Mouse (Mus musculus): Measurements from ENCODE around the gene Kcnmb3. TPM values are rescaled to one million over a fixed set of nuclear protein-coding genes. Genes with fewer than 3 reads are reported as not detected.
A peak's percentile ranks its signal among the peaks of the same experiment; 100 is the strongest.

The Kcnmb3 gene
- polyA plus RNA-seq, 2 experiments: not detected

DNA sequence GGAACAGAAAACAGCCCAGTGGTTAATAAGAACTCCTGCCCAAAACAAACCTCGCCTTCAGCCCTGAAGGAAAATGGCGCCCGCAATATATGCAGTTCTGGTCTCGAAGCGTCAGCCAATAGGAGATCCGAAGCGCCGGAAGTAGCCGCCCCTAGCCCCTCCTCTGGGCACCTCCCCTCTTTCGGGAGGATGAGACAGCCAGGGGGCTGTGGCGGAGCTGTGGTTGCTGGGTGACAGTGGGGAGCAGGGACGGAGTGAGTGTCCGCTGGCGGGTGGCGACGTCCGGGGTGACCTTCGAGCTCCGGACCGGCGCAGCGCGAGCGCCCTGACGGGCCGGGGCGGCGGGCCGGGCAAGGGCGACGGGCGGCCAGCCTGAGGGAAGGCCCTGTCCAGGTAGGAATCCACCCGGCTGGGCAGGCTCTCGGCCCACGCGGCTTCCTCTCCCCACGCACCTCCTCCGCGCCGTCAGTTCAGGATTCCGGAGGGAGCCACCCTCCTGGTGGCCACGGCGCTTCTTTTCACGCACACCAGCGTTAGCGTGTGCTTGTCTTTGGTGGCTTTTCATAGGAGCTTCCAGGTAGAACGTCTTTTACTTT, 37.4 kb upstream of the Kcnmb3 start, which contains the start of gene Mfn1:
TSS of gene Mfn1 (plus strand) at position 163 of the 596 bp plus-strand sequence.
- peak; percentile 99 for ATAC-seq (ENCODE audit: insufficient read depth)
- peak within 1 kb of the TSS; percentile 91 for H3K9ac ChIP-seq (replicated peaks)
- peaks cover 4 to 9% of the 10 kb centered on the region in 2 experiments for H3K4me1 ChIP-seq (replicated peaks; ENCODE audit: control insufficient read depth in 2 of 2, insufficient read depth in 2 of 2, low read length in 1 of 2)
- H3K4me2 ChIP-seq (ENCODE audit: low read depth): peak within 1 kb of the TSS; percentile 78
- peak within 1 kb of the TSS; percentile 81 to 91 for H3K4me3 ChIP-seq (ENCODE audit: insufficient read depth in 1 of 2, low read depth in 2 of 2, low read length in 2 of 2)
- no peak for TF ChIP-seq EP300 (IDR thresholded peaks at IDR 0.05; ENCODE audit: low read depth)
- TF ChIP-seq CTCF (IDR thresholded peaks at IDR 0.05; ENCODE audit: low read depth): peak; percentile 22
- no peaks in the 10 kb centered on the region for H3K27me3 ChIP-seq (ENCODE audit: control insufficient read depth, insufficient read depth, low read length)
- peak; percentile 89 to 91 (median 90) for DNase-seq (ENCODE audit: low read depth in 3 of 3, low spot score in 3 of 3)
- WGBS (ENCODE audit: insufficient replicate concordance): under 1% methylated on average over 47 of the region's 47 CpGs
- peak within 1 kb of the TSS; percentile 73 for H3K27ac ChIP-seq
- no peaks in the 10 kb centered on the region; the same call in 1 of the 2 replicates for H3K9me3 ChIP-seq (ENCODE audit: control insufficient read depth, low read length)
- no peaks in the 10 kb centered on the region; the same call in none of the 2 replicates for H3K36me3 ChIP-seq (replicated peaks; ENCODE audit: control insufficient read depth, insufficient read depth, low read depth)

DNA sequence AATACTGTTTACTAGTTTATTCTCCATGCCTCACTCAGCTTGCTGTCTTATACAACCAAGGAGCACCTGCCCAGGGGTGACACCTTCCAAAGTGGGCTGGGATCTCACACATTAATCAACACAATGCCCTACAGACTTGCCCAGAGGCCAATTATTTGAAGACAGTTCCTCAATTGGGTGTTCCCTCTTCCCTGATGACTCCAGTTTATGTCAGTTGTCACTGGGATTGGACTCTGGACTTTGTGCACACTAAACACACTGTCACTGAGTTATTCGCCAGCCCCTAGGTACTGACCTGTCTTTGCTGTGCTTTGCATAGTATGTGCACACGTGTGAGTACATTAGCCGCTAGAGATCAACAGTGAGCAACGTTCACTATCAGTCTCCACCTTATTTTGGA, 35.1 kb upstream of the Kcnmb3 start:
- Histone ChIP-seq H3K9ac (replicated peaks) (no peak overlapping the region), H3K4me1 (replicated peaks; ENCODE audit: control insufficient read depth in 2 of 2, insufficient read depth in 2 of 2, low read length in 1 of 2) (peaks cover 4 to 9% of the 10 kb centered on the region in 2 experiments), H3K9me3 (ENCODE audit: control insufficient read depth, low read length) (no peaks in the 10 kb centered on the region; the same call in 1 of the 2 replicates), H3K27ac (no peak overlapping the region), H3K36me3 (replicated peaks; ENCODE audit: control insufficient read depth, insufficient read depth, low read depth) (peaks cover 8% of the 10 kb centered on the region), H3K27me3 (ENCODE audit: control insufficient read depth, insufficient read depth, low read length) (no peaks in the 10 kb centered on the region), H3K4me2 (ENCODE audit: low read depth) (no peak overlapping the region), H3K4me3 (ENCODE audit: insufficient read depth in 1 of 2, low read depth in 2 of 2, low read length in 2 of 2) (no peak overlapping the region)
- DNase-seq (ENCODE audit: low read depth in 3 of 3, low spot score in 3 of 3) (no peak), ATAC-seq (ENCODE audit: insufficient read depth) (no peak)
- no peak for TF ChIP-seq CTCF (IDR thresholded peaks at IDR 0.05; ENCODE audit: low read depth)
- TF ChIP-seq EP300 (IDR thresholded peaks at IDR 0.05; ENCODE audit: low read depth): no peak
- WGBS (ENCODE audit: insufficient replicate concordance): 76% methylated on average over 4 of the region's 4 CpGs

DNA sequence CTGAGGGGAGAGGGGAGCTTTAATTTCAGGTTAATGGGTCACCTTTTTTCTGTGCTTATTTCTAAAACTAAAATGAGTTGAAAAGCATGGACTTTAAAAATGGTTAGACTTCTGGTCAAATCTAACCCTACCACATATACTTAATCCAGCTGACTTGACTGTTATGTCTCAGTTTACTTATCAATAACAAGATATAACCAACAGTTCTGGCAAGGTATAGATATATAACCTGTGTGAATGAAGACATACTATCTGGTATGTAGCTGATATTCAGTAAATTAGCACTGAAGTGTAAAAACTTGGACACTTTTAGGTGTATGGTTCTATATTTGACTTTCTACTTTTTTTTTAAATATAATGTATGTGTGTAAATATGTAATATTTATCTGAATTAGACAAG, 21.5 kb upstream of the Kcnmb3 start:
- Histone ChIP-seq H3K4me1 (replicated peaks; ENCODE audit: control insufficient read depth in 2 of 2, insufficient read depth in 2 of 2, low read length in 1 of 2) (peaks cover 24 to 28% of the 10 kb centered on the region in 2 experiments), H3K9me3 (ENCODE audit: control insufficient read depth, low read length) (no peaks in the 10 kb centered on the region), H3K4me3 (ENCODE audit: insufficient read depth in 1 of 2, low read depth in 2 of 2, low read length in 2 of 2) (peak overlapping the region; percentile 35 to 37; a peak in 3 of 4 replicates), H3K27me3 (ENCODE audit: control insufficient read depth, insufficient read depth, low read length) (no peaks in the 10 kb centered on the region), H3K36me3 (replicated peaks; ENCODE audit: control insufficient read depth, insufficient read depth, low read depth) (peaks cover 24% of the 10 kb centered on the region), H3K27ac (peak overlapping the region; percentile 70), H3K9ac (replicated peaks) (peak overlapping the region; percentile 60), H3K4me2 (ENCODE audit: low read depth) (peak overlapping the region; percentile 89)
- TF ChIP-seq EP300 (IDR thresholded peaks at IDR 0.05; ENCODE audit: low read depth) (peak; percentile 75), CTCF (IDR thresholded peaks at IDR 0.05; ENCODE audit: low read depth) (no peak)
- no peak for ATAC-seq (ENCODE audit: insufficient read depth)
- no peak for DNase-seq (ENCODE audit: low read depth in 3 of 3, low spot score in 3 of 3)

DNA sequence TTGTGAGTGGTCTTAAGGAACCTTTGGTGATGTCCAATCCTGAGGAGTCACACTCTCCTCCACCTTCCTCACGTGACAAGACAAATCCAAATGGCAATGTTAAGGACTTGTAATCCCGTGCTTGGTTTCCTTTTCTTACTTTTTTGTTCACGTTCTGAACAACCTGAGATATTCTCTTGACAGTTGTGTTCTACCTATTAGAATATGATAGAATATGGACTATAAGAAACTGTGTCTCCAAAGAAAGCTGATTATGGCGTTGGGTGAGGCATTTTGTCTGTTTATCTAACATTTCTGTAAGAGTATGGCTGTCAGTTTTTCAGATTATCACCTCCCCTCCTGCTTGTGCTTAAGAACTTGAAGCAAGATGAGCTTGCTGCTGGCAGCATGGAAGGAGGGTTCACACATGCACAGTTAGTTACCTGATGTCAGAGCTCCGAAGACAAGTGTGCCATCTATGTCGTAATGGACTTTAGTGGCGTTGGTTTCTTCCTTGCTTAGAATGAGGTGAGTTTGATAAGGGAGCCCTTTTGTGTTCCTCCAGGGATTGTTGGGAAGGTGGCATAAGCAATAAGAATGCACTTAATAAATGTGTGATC, 20.8 kb upstream of the Kcnmb3 start:
- 30% methylated on average over 7 of the region's 7 CpGs for WGBS (ENCODE audit: insufficient replicate concordance)
- peak overlapping the region; percentile 60 for H3K9ac ChIP-seq (replicated peaks)
- ATAC-seq (ENCODE audit: insufficient read depth): no peak

DNA sequence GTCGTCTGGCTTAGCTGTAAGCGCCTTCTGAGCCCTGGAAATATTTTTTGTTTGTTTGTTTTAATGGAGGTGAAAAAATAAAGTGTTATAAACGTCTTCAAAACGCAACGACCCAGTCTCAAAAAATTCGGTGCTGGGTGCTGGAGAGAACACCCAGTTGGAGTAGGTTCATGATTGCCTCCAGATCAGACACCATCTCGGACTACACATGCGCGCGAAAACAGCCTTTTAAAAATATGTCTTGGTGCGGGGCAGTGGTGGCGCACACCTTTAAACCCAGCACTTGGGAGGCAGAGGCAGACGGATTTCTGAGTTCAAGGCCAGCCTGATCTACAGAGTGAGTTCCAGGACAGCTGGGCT, 19.1 kb upstream of the Kcnmb3 start:
- H3K4me2 ChIP-seq (ENCODE audit: low read depth): peak overlapping the region; percentile 89
- WGBS (ENCODE audit: insufficient replicate concordance): 2% methylated on average over 13 of the region's 13 CpGs
- peak overlapping the region; percentile 70 for H3K27ac ChIP-seq
- TF ChIP-seq CTCF (IDR thresholded peaks at IDR 0.05; ENCODE audit: low read depth) (no peak), EP300 (IDR thresholded peaks at IDR 0.05; ENCODE audit: low read depth) (peak; percentile 4; the same call in 1 of the 2 replicates)
- peak overlapping the region; percentile 90 for H3K9ac ChIP-seq (replicated peaks)
- no peaks in the 10 kb centered on the region for H3K9me3 ChIP-seq (ENCODE audit: control insufficient read depth, low read length)
- peak overlapping the region; percentile 86 to 90 for H3K4me3 ChIP-seq (ENCODE audit: insufficient read depth in 1 of 2, low read depth in 2 of 2, low read length in 2 of 2)
- peaks cover 4% of the 10 kb centered on the region for H3K36me3 ChIP-seq (replicated peaks; ENCODE audit: control insufficient read depth, insufficient read depth, low read depth)
- no peak for DNase-seq (ENCODE audit: low read depth in 3 of 3, low spot score in 3 of 3)
- no peak for ATAC-seq (ENCODE audit: insufficient read depth)
- H3K4me1 ChIP-seq (replicated peaks; ENCODE audit: control insufficient read depth in 2 of 2, insufficient read depth in 2 of 2, low read length in 1 of 2): peaks cover 24 to 28% of the 10 kb centered on the region in 2 experiments
- no peaks in the 10 kb centered on the region for H3K27me3 ChIP-seq (ENCODE audit: control insufficient read depth, insufficient read depth, low read length)

More for the DNA sequence above, 20.8 kb upstream of the Kcnmb3 start:
- H3K27ac ChIP-seq: peak overlapping the region; percentile 70
- no peaks in the 10 kb centered on the region for H3K27me3 ChIP-seq (ENCODE audit: control insufficient read depth, insufficient read depth, low read length)
- peak in 2 of 3 experiments; percentile 35 to 41 for DNase-seq (ENCODE audit: low read depth in 3 of 3, low spot score in 3 of 3)
- H3K9me3 ChIP-seq (ENCODE audit: control insufficient read depth, low read length): no peaks in the 10 kb centered on the region
- H3K4me1 ChIP-seq (replicated peaks; ENCODE audit: control insufficient read depth in 2 of 2, insufficient read depth in 2 of 2, low read length in 1 of 2): peaks cover 24 to 28% of the 10 kb centered on the region in 2 experiments
- H3K4me3 ChIP-seq (ENCODE audit: insufficient read depth in 1 of 2, low read depth in 2 of 2, low read length in 2 of 2): peak overlapping the region; percentile 35 to 48
- peak overlapping the region; percentile 89 for H3K4me2 ChIP-seq (ENCODE audit: low read depth)
- H3K36me3 ChIP-seq (replicated peaks; ENCODE audit: control insufficient read depth, insufficient read depth, low read depth): peaks cover 18% of the 10 kb centered on the region
- TF ChIP-seq CTCF (IDR thresholded peaks at IDR 0.05; ENCODE audit: low read depth) (no peak), EP300 (IDR thresholded peaks at IDR 0.05; ENCODE audit: low read depth) (no peak)

Measured in liver, embryonic 14.5 days (tissue).